In genomic region chr11:39619356-39619755, GRCm38 (mm10) we compare ENCODE assay signal across 27 mouse cellular contexts.
DNase-seq lines count a peak whose midpoint lies in the region; TF ChIP-seq lines count a peak whose summit lies in the region.
"Had no signal": no experiment of that assay in that cellular context is flagged by ENCODE, and none has a peak within 500 bp of the region (broad histone marks: within the 10 kb centered on the region; RNA-seq: fewer than 3 reads in every experiment).

No protein-coding gene starts in this region.

- DNase-seq in cerebellum, postnatal 14 days = peak; percentile 21 to 47
- no peak for DNase-seq in cerebellum, adult 8-10 months
- peak in 1 of 2 experiments; percentile 19 for DNase-seq in layer of hippocampus, adult 2 months (ENCODE audit: low spot score in 2 of 2)
- DNase-seq in layer of hippocampus, postnatal 10 days (ENCODE audit: low spot score in 2 of 2) = no peak
- peak; percentile 47 for DNase-seq in layer of hippocampus, adult 9-11 months
- no peak for DNase-seq in frontal cortex, adult 2 months (ENCODE audit: extremely low spot score in 1 of 2, low spot score in 1 of 2)
- DNase-seq in gastrocnemius, adult 8-10 months (ENCODE audit: low spot score in 2 of 2) = no peak
- DNase-seq: adrenal gland, postnatal 10 days; adrenal gland, postnatal 36 days; B cell, adult 2 months; cerebellum, adult 11 months; cerebellum, adult 2 months; cerebellum, postnatal 36 days; embryo, embryonic 11 days; gastrocnemius, postnatal 25 days; heart, adult 18-20 months; heart, postnatal 10 days; heart, postnatal 36 days had no signal

- H3K27ac ChIP-seq in layer of hippocampus, adult 2 months = 0 out of 2 replicates have a peak overlapping the region, but pooled peaks have one; percentile 39
- H3K27ac ChIP-seq: embryonic facial prominence, embryonic 10.5 days; embryonic facial prominence, embryonic 13.5 days; forebrain, embryonic 12.5 days; heart, embryonic 15.5 days; hindbrain, embryonic 10.5 days; hindbrain, embryonic 13.5 days; intestine, embryonic 15.5 days had no signal

- no peak overlapping the region for H3K4me3 ChIP-seq in layer of hippocampus, adult 2 months
- H3K4me3 ChIP-seq: embryonic facial prominence, embryonic 10.5 days; embryonic facial prominence, embryonic 13.5 days; erythroblast, embryonic 14.5 days; forebrain, embryonic 12.5 days; heart, embryonic 12.5 days; heart, embryonic 15.5 days; hindbrain, embryonic 10.5 days; hindbrain, embryonic 13.5 days; intestine, embryonic 15.5 days had no signal

- no peak for TF ChIP-seq CTCF in layer of hippocampus, adult 2 months (conservative IDR thresholded peaks at IDR 0.05)

Comparison
In these comparisons a context has a peak if more than half of its experiments do, and no peak if none do; other contexts are left out.
1. DNase-seq: peak in cerebellum, postnatal 14 days (2 of 2) and layer of hippocampus, adult 9-11 months (single experiment); none in cerebellum, adult 8-10 months (single experiment), layer of hippocampus, postnatal 10 days (0 of 2), frontal cortex, adult 2 months (0 of 2) and gastrocnemius, adult 8-10 months (0 of 2).